Mouse (Mus musculus) left cerebral cortex, adult 2 months (tissue): Measurements from ENCODE around the gene Fabp3. TPM values are rescaled to one million over a fixed set of nuclear protein-coding genes. Genes with fewer than 3 reads are reported as not detected.

Experiments
- DNase-seq, 2 experiments: peaks; one replicate each; pipeline ENCODE4 v3.0.0; 2021 to 2022; ENCODE audit warnings: low spot score in 2 of 2, mixed read lengths in 1 of 2; ENCODE audit errors: extremely low spot score in 1 of 2
- H3K27ac ChIP-seq: fragments of 200-600 bp; 2 replicates; pipeline ENCODE4 v1.8.1; 2022
- H3K4me3 ChIP-seq: fragments of 200-600 bp; 2 replicates; pipeline ENCODE4 v1.8.1; 2022
- CTCF ChIP-seq: fragments of 200-600 bp; IDR thresholded peaks from 2 replicates; pipeline ENCODE4 v1.8.1; 2022; ENCODE audit warnings: antibody characterized with exemption, mild to moderate bottlenecking, moderate library complexity
- intact Hi-C: fragments of 180-260 bp; cut with DNase I; formaldehyde crosslinking; loops from one replicate; pipeline ENCODE4 v1.15.1; 2025
- total RNA-seq, 2 experiments: library from RNA; stranded (reverse); gene quantifications; 2 replicates each; pipeline ENCODE4 v1.2.3; 2021

Fabp3 gene
- total RNA-seq, 2 experiments from 2014 or later, result 124 to 126 TPM

DNA sequence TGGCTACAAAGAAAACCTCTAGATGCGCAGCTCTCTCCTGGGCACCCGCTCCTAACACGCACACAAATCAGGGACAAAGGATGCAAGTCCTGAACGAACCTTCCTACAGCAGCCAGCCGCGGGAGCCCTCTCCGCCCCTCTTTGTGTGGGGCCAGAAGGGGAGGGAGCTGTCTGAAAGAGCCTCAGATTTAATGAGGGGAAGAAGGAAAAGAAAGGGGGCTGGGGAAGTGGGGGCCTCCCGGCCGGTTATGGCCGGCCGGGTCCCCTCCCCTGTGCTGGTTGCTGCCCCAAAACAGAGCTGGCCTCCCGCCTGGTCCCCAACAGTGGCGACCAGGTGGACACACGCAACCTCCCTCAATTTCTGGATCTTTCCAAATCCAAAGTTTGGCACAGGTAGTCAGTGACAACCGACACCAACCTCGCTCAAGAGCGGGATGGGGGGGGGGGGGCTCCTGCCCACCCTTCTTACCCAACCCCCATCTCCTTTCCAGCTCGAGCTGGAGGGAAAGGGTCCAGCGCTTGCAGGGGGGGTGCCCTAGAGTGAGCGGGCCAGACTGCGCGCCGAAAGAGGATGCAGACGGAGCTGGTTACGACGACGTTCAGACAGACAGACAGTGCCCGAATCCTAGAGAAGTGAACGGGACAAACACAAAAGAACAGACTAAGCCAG lies 33.9 kb upstream of the Fabp3 start:
- H3K27ac ChIP-seq, result peak overlapping the region; percentile 89
- peak overlapping the region; percentile 64 for H3K4me3 ChIP-seq
- no peak for DNase-seq
- no peak for TF ChIP-seq CTCF
- intact Hi-C loops, result loop anchor here (5.0 kb wide), 1 partner anchor 277 kb away; no protein-coding TSS in a partner anchor

DNA sequence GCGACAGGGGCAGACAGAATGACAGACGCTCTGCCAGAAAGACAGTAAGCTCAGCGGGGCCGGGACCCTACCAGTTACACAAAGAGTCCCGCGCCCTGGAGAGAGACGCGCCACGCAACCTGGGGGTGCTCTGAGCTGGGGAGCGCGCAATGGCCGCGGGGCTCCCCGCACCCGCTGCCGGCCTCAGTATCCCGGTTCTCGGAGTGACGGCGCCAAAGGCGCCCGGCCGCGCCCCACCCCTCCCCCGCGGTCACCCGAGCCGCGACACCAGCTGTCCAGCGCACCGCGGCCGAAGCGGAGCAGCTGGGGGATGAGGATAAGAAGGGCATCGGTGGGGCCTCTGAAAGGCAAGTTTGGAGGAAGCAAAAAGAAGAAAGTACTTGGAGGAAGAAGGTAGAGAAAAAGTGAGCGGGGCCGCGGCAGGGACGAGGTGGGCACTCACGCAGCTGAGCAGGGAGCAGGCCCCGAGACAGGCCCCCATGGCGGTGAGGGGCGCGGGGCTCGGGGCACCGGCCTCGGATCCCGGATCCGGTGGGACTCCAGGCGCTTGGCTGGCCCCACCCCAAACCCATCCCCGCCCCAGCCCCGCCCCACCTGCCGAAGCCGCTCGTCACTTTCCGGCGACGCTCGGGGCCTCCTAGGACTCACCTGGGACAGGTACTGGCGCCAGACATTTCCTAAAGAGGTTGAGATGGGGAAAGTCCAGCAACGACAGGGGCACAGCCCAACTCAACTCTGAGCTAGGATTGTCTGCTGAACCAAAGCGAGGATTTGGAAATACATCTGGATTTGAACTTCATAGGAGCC lies 33.2 kb upstream of the Fabp3 start:
- intact Hi-C loops, result no loop called here
- H3K4me3 ChIP-seq, result peak overlapping the region; percentile 64
- H3K27ac ChIP-seq, result peak overlapping the region; percentile 89
- no peak for TF ChIP-seq CTCF
- no peak for DNase-seq

- Histone ChIP-seq H3K4me3 (peak overlapping the region; percentile 64), H3K27ac (no peak overlapping the region; the same call in 1 of the 2 replicates)
- no peak for TF ChIP-seq CTCF
- no peak for DNase-seq
- intact Hi-C loops, result no loop called here
Observed at GRCm38 (mm10) chr4:130275823-130276105, 32.6 kb upstream of the Fabp3 start.

DNA sequence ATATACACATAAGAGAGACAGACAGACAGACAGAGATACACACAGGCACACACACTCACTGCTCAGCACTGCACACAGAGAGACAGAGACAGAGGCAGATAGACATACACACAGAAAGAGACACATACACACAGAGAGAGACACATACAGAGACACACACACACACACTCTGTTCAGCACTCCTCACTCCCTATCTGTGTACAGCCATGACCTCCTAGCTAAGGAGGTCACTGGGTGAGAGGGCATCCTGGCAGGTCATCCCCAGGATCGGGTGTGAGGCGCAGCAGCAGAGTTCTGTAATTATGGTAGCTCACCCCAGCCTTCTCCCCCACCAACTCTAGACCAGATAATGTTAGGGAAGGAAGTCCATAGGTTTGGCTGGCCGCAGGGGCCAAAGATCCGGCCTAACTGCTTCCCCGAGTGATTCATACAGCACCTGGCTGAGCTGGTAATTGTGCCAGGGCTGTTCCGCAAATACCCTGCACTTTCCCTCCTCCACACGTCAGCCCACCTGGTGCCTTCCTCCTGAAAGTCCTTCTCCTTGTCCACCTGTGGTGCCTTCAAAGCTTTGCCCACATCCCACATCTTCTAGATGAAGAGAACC lies 31.7 kb upstream of the Fabp3 start:
- H3K27ac ChIP-seq, result no peak overlapping the region
- intact Hi-C loops, result no loop called here

GRCm38 (mm10) chr4:130279105-130279504 lies 29.3 kb upstream of the Fabp3 start, which contains the start of gene Serinc2:
Gene Serinc2, minus strand, starts transcription at chr4:130279205.
- H3K27ac ChIP-seq, result no peak within 1 kb of the TSS
- DNase-seq, result no peak
- no peak within 1 kb of the TSS for H3K4me3 ChIP-seq
- TF ChIP-seq CTCF, result no peak
- intact Hi-C loops, result no loop called here

More for the DNA sequence above, 31.7 kb upstream of the Fabp3 start:
- H3K4me3 ChIP-seq, result no peak overlapping the region
- DNase-seq, result no peak
- TF ChIP-seq CTCF, result no peak

- TF ChIP-seq CTCF, result no peak
- no peak overlapping the region for H3K4me3 ChIP-seq
- intact Hi-C loops, result no loop called here
- H3K27ac ChIP-seq, result no peak overlapping the region
- no peak for DNase-seq
Observed at GRCm38 (mm10) chr4:130282856-130283255, 25.5 kb upstream of the Fabp3 start.

DNA sequence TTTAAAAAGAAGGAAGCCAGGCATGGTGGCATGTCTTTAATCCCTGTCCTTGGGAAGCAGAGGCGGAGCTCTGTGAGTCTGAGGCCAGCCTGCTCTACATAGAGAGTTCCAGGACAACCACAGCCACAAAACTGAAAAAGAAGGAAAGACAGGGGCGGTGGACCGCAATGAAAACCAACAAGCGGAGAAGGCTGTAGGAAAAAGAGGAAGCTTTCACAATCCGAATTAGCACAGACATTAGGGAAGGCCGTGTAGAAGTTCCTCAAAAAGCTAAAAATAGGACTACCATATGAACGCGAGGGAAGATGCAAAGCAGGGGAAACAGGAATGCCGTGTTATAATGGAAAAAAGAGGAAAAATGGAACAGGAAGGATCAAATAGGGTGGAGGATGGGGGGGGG lies 24.6 kb upstream of the Fabp3 start:
- no peak for DNase-seq
- no peak overlapping the region; the same call in 1 of the 2 replicates for H3K27ac ChIP-seq
- intact Hi-C loops, result no loop called here
- no peak overlapping the region for H3K4me3 ChIP-seq
- no peak for TF ChIP-seq CTCF

GRCm38 (mm10) chr4:130286531-130286930 lies 21.9 kb upstream of the Fabp3 start:
- no peak for TF ChIP-seq CTCF
- no peak for DNase-seq

DNA sequence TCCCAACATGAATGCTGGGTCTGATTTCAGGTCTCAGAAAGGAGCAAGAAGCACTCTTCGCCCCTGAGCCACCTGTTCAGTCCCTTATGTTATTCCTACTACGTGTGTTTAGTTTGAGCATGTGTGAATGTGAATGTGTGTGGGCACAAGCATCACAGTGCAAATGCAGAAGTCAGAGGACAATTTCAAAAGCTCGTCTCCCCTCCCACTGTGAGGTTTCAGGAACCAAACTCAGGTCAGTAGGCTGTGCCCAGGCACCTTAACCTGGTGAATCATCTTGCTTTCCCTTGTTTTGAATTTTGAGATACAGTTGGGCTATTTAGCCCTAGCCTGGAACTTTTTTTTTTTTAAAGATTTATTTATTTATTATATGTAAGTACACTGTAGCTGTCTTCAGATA lies 18.6 kb upstream of the Fabp3 start:
- TF ChIP-seq CTCF, result no peak
- H3K4me3 ChIP-seq, result no peak overlapping the region
- intact Hi-C loops, result no loop called here
- DNase-seq, result no peak
- H3K27ac ChIP-seq, result no peak overlapping the region

More at GRCm38 (mm10) chr4:130286531-130286930, 21.9 kb upstream of the Fabp3 start:
- no peak overlapping the region for H3K4me3 ChIP-seq
- H3K27ac ChIP-seq, result no peak overlapping the region
- intact Hi-C loops, result no loop called here

GRCm38 (mm10) chr4:130292271-130292670 lies 16.1 kb upstream of the Fabp3 start:
- Histone ChIP-seq H3K27ac (no peak overlapping the region), H3K4me3 (no peak overlapping the region)
- peak; percentile 92 for TF ChIP-seq CTCF
- intact Hi-C loops, result loop anchor here (1.0 to 2.0 kb wide), 2 partner anchors 27 to 93 kb away; no protein-coding TSS in a partner anchor
- DNase-seq, result peak; percentile 60 to 80

DNA sequence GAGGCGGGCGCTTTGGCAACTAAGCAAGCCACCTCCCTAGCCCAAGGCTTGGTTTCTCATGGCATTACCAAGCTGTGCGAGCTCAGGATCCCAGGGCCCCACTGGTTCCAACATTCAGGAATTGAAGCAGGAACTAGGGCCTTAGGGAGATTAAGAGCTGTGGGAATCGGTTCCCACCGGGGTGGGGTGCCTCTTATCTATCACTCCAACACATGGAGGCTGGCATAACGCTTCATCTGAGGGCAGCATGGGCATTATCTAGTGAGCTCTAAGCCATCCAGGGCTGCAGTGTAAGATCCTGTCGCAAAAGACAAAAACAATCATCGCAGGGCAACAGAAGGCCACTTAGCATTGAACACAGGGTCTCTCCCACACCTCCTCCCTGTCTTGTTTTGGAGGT lies 13.9 kb upstream of the Fabp3 start:
- TF ChIP-seq CTCF, result no peak
- H3K4me3 ChIP-seq, result no peak overlapping the region
- no peak overlapping the region for H3K27ac ChIP-seq
- no peak for DNase-seq
- intact Hi-C loops, result no loop called here

DNA sequence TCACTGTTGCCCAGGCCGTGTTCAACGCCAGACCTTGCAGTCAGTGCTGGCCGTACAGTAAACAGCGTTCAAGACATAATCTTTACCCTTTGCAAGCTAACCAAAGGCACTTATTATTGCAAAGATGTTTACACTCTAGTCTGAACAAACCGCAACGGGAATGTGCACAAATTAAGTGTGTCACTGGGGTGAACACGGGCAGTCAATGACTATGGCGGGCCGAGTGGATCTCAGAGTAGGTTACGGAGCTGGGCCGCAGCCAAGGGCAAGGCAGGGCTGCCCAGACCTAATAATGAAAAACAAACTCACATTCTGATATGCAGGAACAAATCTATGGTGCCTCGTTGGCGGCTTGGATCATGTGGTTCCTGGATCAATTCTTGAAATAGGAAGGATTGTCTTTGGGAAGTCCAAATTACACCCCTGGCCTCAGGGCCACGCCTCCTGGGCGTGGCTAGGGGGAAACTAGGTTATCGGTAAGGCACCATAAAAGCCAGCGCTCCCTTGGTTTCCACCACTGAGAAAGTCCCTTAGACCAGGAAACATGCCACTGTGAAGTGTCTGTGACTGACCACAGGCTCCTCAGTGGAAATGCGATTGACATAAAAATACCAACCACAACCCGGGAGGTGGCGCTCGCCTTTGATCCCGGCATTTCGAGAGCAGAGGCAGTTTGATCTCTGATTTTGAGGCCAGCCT lies 13.2 kb upstream of the Fabp3 start:
- no peak; the same call in 1 of the 2 replicates for TF ChIP-seq CTCF
- DNase-seq, result no peak
- intact Hi-C loops, result no loop called here
- no peak overlapping the region for H3K27ac ChIP-seq
- H3K4me3 ChIP-seq, result no peak overlapping the region
